Mouse (Mus musculus) midbrain, embryonic 11.5 days (tissue): Measurements from ENCODE around the gene Cct8l1. TPM values are rescaled to one million over a fixed set of nuclear protein-coding genes. Genes with fewer than 3 reads are reported as not detected.

Experiments
- ATAC-seq: fragments of 200-750 bp; cut with Nextera tagmentation; 2 replicates; pipeline ENCODE4 v1.8.0; 2017; ENCODE audit warnings: moderate TSS enrichment, moderate library complexity; ENCODE audit not compliant: low FRiP score
- DNase-seq: peaks from one replicate; pipeline ENCODE4 v3.0.0; 2015; ENCODE audit warnings: low spot score; ENCODE audit errors: missing footprints
- H3K27ac ChIP-seq: fragments of 300-500 bp; sonication (generic); 2 replicates; pipeline ENCODE4 v1.5.1; 2014; ENCODE audit warnings: low read depth, low read length
- H3K27me3 ChIP-seq: fragments of 300-500 bp; sonication (generic); 2 replicates; pipeline ENCODE4 v1.6.1; 2014; ENCODE audit warnings: mild to moderate bottlenecking, low read length, moderate library complexity, mixed read lengths; ENCODE audit not compliant: control insufficient read depth, insufficient read depth
- H3K36me3 ChIP-seq: fragments of 300-500 bp; sonication (generic); 2 replicates; pipeline ENCODE4 v1.6.1; 2014; ENCODE audit warnings: mild to moderate bottlenecking, low read length, moderate library complexity, mixed read lengths; ENCODE audit not compliant: control insufficient read depth, insufficient read depth
- H3K4me1 ChIP-seq: fragments of 300-500 bp; sonication (generic); 2 replicates; pipeline ENCODE4 v1.6.1; 2014; ENCODE audit warnings: low read length; ENCODE audit not compliant: control insufficient read depth, insufficient read depth
- H3K4me2 ChIP-seq: fragments of 300-500 bp; sonication (generic); 2 replicates; pipeline ENCODE4 v1.6.1; 2014; ENCODE audit warnings: mild to moderate bottlenecking, moderate library complexity
- H3K4me3 ChIP-seq: fragments of 300-500 bp; sonication (generic); 2 replicates; pipeline ENCODE4 v1.5.1; 2014; ENCODE audit warnings: low read depth, low read length
- H3K9ac ChIP-seq: fragments of 300-500 bp; sonication (generic); 2 replicates; pipeline ENCODE4 v1.6.1; 2014; ENCODE audit warnings: low read length
- H3K9me3 ChIP-seq: fragments of 300-500 bp; sonication (generic); 2 replicates; pipeline ENCODE4 v1.6.1; 2016; ENCODE audit warnings: low read length; ENCODE audit not compliant: control insufficient read depth
- WGBS: fragments of 180-500 bp; shearing (Covaris S2); extraction: QIAGEN DNeasy Blood & Tissue Kit; methylation state at CpG from one replicate; pipeline ENCODE4 v1.1.7; 2014; 5-methylcytosine and 5-hydroxymethylcytosine counted together
- polyA plus RNA-seq: library from polyadenylated mRNA; unstranded; fragments of >200 nt; fragmentation: Nextera tagmentation; extraction: Ambion mirVana; gene quantifications from 2 replicates; pipeline ENCODE4 v1.2.1, GENCODE M21; 2014

Cct8l1 gene
- polyA plus RNA-seq, 1 experiment from 2014 or later = not detected

GRCm38 (mm10) chr5:25536921-25537409, 21.1 kb downstream of the Cct8l1 start:
- no peaks in the 10 kb centered on the region for H3K27me3 ChIP-seq
- H3K4me1 ChIP-seq = no peaks in the 10 kb centered on the region
- DNase-seq (no peak), ATAC-seq (no peak)
- H3K9me3 ChIP-seq = no peaks in the 10 kb centered on the region
- WGBS = 45% methylated on average over 6 of the region's 6 CpGs
- no peak overlapping the region for H3K9ac ChIP-seq
- no peaks in the 10 kb centered on the region for H3K36me3 ChIP-seq
- H3K4me3 ChIP-seq = no peak overlapping the region
- H3K27ac ChIP-seq = no peak overlapping the region
- no peak overlapping the region for H3K4me2 ChIP-seq

- Histone ChIP-seq H3K9ac (no peak overlapping the region), H3K4me3 (no peak overlapping the region), H3K27ac (no peak overlapping the region), H3K9me3 (no peaks in the 10 kb centered on the region), H3K27me3 (no peaks in the 10 kb centered on the region), H3K4me2 (no peak overlapping the region), H3K36me3 (no peaks in the 10 kb centered on the region), H3K4me1 (no peaks in the 10 kb centered on the region)
- no peak for ATAC-seq
- DNase-seq = no peak
These were observed 24.5 kb downstream of the Cct8l1 start for GRCm38 (mm10) chr5:25540412-25540811.

GRCm38 (mm10) chr5:25540921-25541320, 25.1 kb downstream of the Cct8l1 start:
- no peak overlapping the region for H3K27ac ChIP-seq
- no peak overlapping the region for H3K9ac ChIP-seq
- no peak overlapping the region for H3K4me3 ChIP-seq
- no peaks in the 10 kb centered on the region for H3K36me3 ChIP-seq
- WGBS = 93% methylated on average over 3 of the region's 3 CpGs
- no peak overlapping the region for H3K4me2 ChIP-seq
- H3K27me3 ChIP-seq = no peaks in the 10 kb centered on the region
- H3K4me1 ChIP-seq = no peaks in the 10 kb centered on the region
- no peak for ATAC-seq
- no peak for DNase-seq
- no peaks in the 10 kb centered on the region for H3K9me3 ChIP-seq

GRCm38 (mm10) chr5:25541661-25542060, 25.8 kb downstream of the Cct8l1 start:
- H3K9ac ChIP-seq = no peak overlapping the region
- H3K4me2 ChIP-seq = no peak overlapping the region
- H3K9me3 ChIP-seq = no peaks in the 10 kb centered on the region
- no peak overlapping the region for H3K27ac ChIP-seq
- no peaks in the 10 kb centered on the region for H3K36me3 ChIP-seq
- WGBS = 76% methylated on average over 2 of the region's 2 CpGs
- H3K4me3 ChIP-seq = no peak overlapping the region
- no peaks in the 10 kb centered on the region for H3K27me3 ChIP-seq
- no peaks in the 10 kb centered on the region for H3K4me1 ChIP-seq
- no peak for ATAC-seq
- no peak for DNase-seq

GRCm38 (mm10) chr5:25544061-25544460, 28.2 kb downstream of the Cct8l1 start:
- Histone ChIP-seq H3K27me3 (no peaks in the 10 kb centered on the region), H3K36me3 (no peaks in the 10 kb centered on the region), H3K4me2 (no peak overlapping the region), H3K27ac (no peak overlapping the region), H3K4me1 (no peaks in the 10 kb centered on the region), H3K9ac (no peak overlapping the region), H3K4me3 (no peak overlapping the region), H3K9me3 (no peaks in the 10 kb centered on the region)
- no peak for ATAC-seq
- WGBS = 91% methylated on average over 3 of the region's 3 CpGs
- DNase-seq = no peak

GRCm38 (mm10) chr5:25544566-25544965, 28.7 kb downstream of the Cct8l1 start:
- no peaks in the 10 kb centered on the region for H3K9me3 ChIP-seq
- H3K4me1 ChIP-seq = no peaks in the 10 kb centered on the region
- no peaks in the 10 kb centered on the region for H3K36me3 ChIP-seq
- ATAC-seq = no peak
- H3K4me2 ChIP-seq = no peak overlapping the region
- H3K27ac ChIP-seq = no peak overlapping the region
- H3K4me3 ChIP-seq = no peak overlapping the region
- no peaks in the 10 kb centered on the region for H3K27me3 ChIP-seq
- 92% methylated on average over 5 of the region's 5 CpGs for WGBS
- no peak overlapping the region for H3K9ac ChIP-seq
- no peak for DNase-seq

- Histone ChIP-seq H3K4me3 (no peak overlapping the region), H3K9ac (no peak overlapping the region), H3K27me3 (no peaks in the 10 kb centered on the region), H3K4me2 (no peak overlapping the region), H3K27ac (no peak overlapping the region), H3K36me3 (no peaks in the 10 kb centered on the region), H3K9me3 (no peaks in the 10 kb centered on the region), H3K4me1 (no peaks in the 10 kb centered on the region)
- no peak for DNase-seq
- ATAC-seq = no peak
- WGBS = 98% methylated on average over 2 of the region's 2 CpGs
These were observed 31.0 kb downstream of the Cct8l1 start for GRCm38 (mm10) chr5:25546912-25547311.

GRCm38 (mm10) chr5:25550912-25551311, 35.0 kb downstream of the Cct8l1 start:
- H3K4me1 ChIP-seq = no peaks in the 10 kb centered on the region
- no peak overlapping the region for H3K4me3 ChIP-seq
- H3K4me2 ChIP-seq = no peak overlapping the region
- no peak for DNase-seq
- no peaks in the 10 kb centered on the region for H3K9me3 ChIP-seq
- H3K27ac ChIP-seq = no peak overlapping the region
- H3K27me3 ChIP-seq = no peaks in the 10 kb centered on the region
- no peak overlapping the region for H3K9ac ChIP-seq
- WGBS = 77% methylated on average over 1 of the region's 1 CpGs
- H3K36me3 ChIP-seq = no peaks in the 10 kb centered on the region
- no peak for ATAC-seq

GRCm38 (mm10) chr5:25554210-25554609, 38.3 kb downstream of the Cct8l1 start:
- no peaks in the 10 kb centered on the region for H3K4me1 ChIP-seq
- 88% methylated on average over 1 of the region's 1 CpGs for WGBS
- DNase-seq = no peak
- no peak overlapping the region for H3K27ac ChIP-seq
- no peak overlapping the region for H3K4me3 ChIP-seq
- no peak overlapping the region for H3K9ac ChIP-seq
- no peaks in the 10 kb centered on the region for H3K36me3 ChIP-seq
- H3K27me3 ChIP-seq = no peaks in the 10 kb centered on the region
- H3K9me3 ChIP-seq = no peaks in the 10 kb centered on the region
- no peak overlapping the region for H3K4me2 ChIP-seq
- ATAC-seq = no peak

GRCm38 (mm10) chr5:25554689-25555088, 38.8 kb downstream of the Cct8l1 start:
- WGBS = 58% methylated on average over 1 of the region's 1 CpGs
- no peak overlapping the region for H3K27ac ChIP-seq
- no peak overlapping the region for H3K9ac ChIP-seq

More at GRCm38 (mm10) chr5:25554689-25555088, 38.8 kb downstream of the Cct8l1 start:
- Histone ChIP-seq H3K27me3 (no peaks in the 10 kb centered on the region), H3K4me3 (no peak overlapping the region), H3K36me3 (no peaks in the 10 kb centered on the region), H3K4me1 (no peaks in the 10 kb centered on the region), H3K9me3 (no peaks in the 10 kb centered on the region), H3K4me2 (no peak overlapping the region)
- ATAC-seq = no peak
- no peak for DNase-seq
